Mouse (Mus musculus) testis, adult 2 months (tissue): ENCODE measurements at regions not wholly inside any gene's neighbourhood (a gene's known extent, or its start where the extent isn't known, plus 50 kb on each side); places are given as distances from the start of the nearest gene placed in this dataset.

Experiments used
- H3K27ac ChIP-seq: fragments of 200-500 bp; 2 replicates; pipeline ENCODE4 v1.5.1; 2012; ENCODE audit warnings: low read depth, low read length; ENCODE audit not compliant: control insufficient read depth, insufficient read depth
- H3K27me3 ChIP-seq: fragments of 200-500 bp; 2 replicates; pipeline ENCODE4 v1.6.1; 2012; ENCODE audit warnings: mild to moderate bottlenecking, low read length, moderate library complexity; ENCODE audit not compliant: control insufficient read depth, insufficient read depth
- H3K36me3 ChIP-seq: fragments of 200-500 bp; 2 replicates; pipeline ENCODE4 v1.6.1; 2012; ENCODE audit warnings: mild to moderate bottlenecking, low read length; ENCODE audit not compliant: control insufficient read depth, insufficient read depth
- H3K4me1 ChIP-seq: fragments of 200-500 bp; 2 replicates; pipeline ENCODE4 v1.6.1; 2012; ENCODE audit warnings: low read length; ENCODE audit not compliant: control insufficient read depth, insufficient read depth
- H3K4me3 ChIP-seq: fragments of 200-500 bp; 2 replicates; pipeline ENCODE4 v1.5.1; 2012; ENCODE audit warnings: low read depth, mild to moderate bottlenecking, low read length, moderate library complexity, mixed read lengths; ENCODE audit not compliant: control insufficient read depth
- CTCF ChIP-seq: fragments of 200-500 bp; IDR thresholded peaks from 2 replicates; pipeline ENCODE4 v1.5.1; 2012; ENCODE audit warnings: low read depth, mild to moderate bottlenecking, inconsistent platforms, low read length, moderate library complexity; ENCODE audit not compliant: control insufficient read depth, insufficient read depth, insufficient replicate concordance
- POLR2A ChIP-seq: fragments of 200-500 bp; IDR thresholded peaks from 2 replicates; pipeline ENCODE4 v1.6.1; 2012; ENCODE audit warnings: low read depth, mild to moderate bottlenecking, inconsistent platforms, low read length, moderate library complexity; ENCODE audit not compliant: control insufficient read depth

DNA sequence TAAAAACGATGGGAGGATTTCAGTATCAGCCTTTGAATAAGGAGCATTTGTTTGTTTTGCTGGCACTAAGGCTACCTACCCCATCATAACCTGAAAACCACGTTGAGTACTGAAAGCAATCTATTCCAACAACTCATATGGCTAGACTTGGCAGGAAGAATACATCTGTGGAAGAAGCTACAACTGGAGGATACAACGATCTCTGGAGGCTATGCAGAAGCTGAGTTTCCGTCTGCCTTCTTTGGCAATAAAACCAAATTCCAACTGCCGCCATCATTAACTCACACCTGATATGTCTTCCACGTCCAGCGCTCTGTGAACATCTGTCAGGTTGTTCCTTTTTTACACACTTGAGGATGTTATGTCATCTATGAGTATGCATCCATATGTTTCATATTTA lies 206.7 kb upstream of the Prkcq start:
- H3K4me1 ChIP-seq, result no peaks in the 10 kb centered on the region
- H3K4me3 ChIP-seq, result no peak overlapping the region
- H3K27ac ChIP-seq, result no peak overlapping the region
- TF ChIP-seq POLR2A (no peak), CTCF (no peak)
- no peaks in the 10 kb centered on the region for H3K36me3 ChIP-seq
- H3K27me3 ChIP-seq, result no peaks in the 10 kb centered on the region

DNA sequence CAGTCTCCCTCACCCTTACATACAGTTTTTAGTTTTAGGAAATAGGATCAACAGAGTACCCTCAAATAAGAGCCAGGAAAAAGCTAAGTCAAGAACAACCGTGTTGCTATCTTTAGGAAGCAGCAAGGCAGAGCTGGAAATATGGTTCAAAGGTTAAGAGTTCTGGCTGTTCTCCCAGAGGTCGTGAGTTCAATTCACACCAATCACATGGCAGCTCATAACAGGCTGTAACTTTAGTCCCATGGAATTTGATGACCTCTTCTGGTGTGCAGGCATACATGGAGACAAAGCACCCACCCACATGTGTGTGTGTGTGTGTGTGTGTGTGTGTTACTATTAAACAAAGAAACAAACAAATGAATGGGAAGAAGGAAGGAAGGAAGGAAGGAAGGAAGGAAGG lies 205.0 kb upstream of the Prkcq start:
- no peak for TF ChIP-seq CTCF
- TF ChIP-seq POLR2A, result no peak

DNA sequence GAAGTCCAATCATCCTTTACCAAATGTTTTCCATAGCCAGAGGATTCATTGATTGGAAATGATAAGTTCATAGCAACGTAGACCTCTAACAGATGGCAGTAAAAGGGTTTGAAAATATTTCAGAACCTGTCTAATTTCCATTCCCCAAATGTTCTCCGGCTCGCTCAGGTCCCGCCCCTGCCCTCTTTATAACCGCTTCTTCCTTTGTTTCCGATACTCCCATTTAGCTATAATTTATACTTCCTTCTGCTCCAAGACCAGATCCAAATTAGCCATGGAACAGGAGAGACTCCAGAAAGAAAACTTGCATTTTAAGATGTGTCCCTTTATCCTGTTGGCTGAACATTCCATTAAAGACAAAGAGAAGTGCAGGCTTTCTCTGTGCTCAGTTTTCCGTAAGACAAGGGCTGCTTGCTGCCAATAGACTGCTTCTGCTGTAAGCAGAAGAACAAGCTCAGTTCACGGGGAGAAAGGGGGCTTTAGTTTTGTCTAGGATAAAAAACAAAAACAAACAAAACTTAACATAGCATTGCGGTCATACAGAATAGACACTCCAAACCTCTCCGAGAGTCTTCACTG lies 202.7 kb upstream of the Prkcq start:
- Histone ChIP-seq H3K4me3 (no peak overlapping the region), H3K4me1 (no peaks in the 10 kb centered on the region), H3K36me3 (no peaks in the 10 kb centered on the region), H3K27me3 (no peaks in the 10 kb centered on the region), H3K27ac (no peak overlapping the region)
- TF ChIP-seq POLR2A (no peak), CTCF (no peak)

More for the DNA sequence above, 205.0 kb upstream of the Prkcq start:
- H3K27ac ChIP-seq, result no peak overlapping the region
- H3K36me3 ChIP-seq, result no peaks in the 10 kb centered on the region
- no peaks in the 10 kb centered on the region for H3K27me3 ChIP-seq
- H3K4me1 ChIP-seq, result no peaks in the 10 kb centered on the region
- no peak overlapping the region for H3K4me3 ChIP-seq

DNA sequence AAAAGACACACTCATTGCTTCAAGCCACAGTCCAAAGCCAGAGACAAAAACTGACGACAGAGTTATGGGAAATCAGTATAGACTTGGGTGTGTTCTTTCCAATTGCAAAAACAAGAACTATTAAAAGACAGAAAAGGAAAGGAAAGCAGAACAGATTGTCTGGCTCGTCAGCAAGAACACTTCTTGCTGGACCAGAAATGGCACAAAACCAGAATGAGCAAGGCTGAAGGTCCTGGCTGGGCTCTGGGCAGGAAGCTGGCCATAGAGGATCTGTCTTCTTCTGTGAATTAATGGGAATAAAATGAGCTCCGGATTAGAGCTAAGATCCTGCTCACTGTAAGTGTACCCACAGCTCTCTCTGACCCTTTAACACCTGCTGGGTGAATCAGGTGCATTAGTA lies 199.9 kb upstream of the Prkcq start:
- Histone ChIP-seq H3K36me3 (no peaks in the 10 kb centered on the region), H3K27ac (no peak overlapping the region), H3K4me3 (no peak overlapping the region), H3K4me1 (no peaks in the 10 kb centered on the region), H3K27me3 (no peaks in the 10 kb centered on the region)
- TF ChIP-seq CTCF (no peak), POLR2A (no peak)

DNA sequence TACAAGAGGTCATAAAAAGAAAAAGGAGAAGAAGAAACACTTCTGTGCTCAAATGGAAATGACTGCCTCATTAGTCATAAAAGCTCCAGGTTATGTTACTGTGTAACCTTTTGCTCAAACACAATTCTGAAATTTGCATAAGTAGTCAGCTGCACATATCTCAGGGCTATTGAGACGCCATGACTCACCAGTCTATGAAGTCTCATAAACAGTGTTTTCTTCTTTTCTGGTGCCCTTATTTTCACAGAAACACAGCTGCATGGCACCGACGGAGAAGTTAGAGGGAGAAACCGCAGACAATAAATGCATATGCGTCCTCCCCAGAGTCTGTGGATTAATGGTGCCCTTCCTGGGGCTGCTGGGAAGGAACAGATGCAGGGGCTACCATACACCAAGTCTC lies 193.1 kb upstream of the Prkcq start:
- TF ChIP-seq POLR2A (no peak), CTCF (no peak)
- Histone ChIP-seq H3K4me1 (no peaks in the 10 kb centered on the region), H3K4me3 (no peak overlapping the region), H3K36me3 (no peaks in the 10 kb centered on the region), H3K27me3 (no peaks in the 10 kb centered on the region), H3K27ac (no peak overlapping the region)

DNA sequence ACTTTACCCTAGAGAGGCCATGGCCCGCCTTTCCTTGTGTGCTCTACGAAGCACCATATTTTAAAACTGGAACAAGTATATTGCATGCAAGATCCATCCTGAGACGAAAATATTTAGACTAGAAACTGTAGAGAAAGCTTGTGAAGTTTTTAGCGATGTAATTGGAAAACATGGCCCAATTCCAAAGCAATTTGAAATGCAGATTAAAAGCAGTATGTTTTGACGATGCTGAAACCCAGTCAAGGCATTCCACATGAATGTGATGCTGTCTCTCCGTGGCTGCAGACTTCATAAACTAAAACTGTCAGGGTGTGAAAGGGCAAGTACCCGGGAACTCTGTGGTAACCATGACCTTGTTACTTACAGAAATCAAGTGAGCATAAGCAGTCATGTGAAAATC lies 185.8 kb upstream of the Prkcq start:
- TF ChIP-seq CTCF, result no peak

DNA sequence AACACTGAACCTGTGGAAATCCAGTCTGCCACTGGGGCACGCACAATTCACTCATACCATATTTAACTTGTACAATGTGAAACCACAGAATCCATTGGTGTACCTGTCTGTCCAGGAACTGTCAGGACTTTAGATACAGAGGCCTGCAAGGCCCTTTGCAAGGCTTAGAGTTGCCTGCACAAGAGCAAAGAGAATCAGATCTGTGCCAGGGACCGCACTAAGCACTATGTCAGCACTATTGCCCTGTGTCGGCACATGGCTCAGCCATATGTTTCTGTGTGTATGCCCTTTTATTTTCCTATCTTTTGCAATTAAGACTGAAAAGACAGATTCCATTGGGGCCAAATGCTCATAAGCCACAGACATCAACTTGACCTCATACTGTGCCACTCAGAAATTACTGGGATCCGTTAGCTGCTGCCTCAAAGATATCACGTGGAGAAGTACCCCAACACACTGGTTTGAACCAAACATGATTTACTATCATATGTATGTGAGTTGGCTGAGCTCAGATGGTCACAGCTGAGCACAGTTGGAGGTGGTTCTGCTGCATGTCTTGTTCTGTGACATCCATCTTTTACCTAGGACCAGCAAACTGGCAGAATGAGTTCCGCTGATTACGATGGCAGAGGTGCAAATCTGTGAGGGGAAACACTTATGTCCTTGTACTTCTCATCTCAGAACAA lies 181.7 kb upstream of the Prkcq start:
- TF ChIP-seq CTCF (no peak), POLR2A (no peak)
- no peaks in the 10 kb centered on the region for H3K36me3 ChIP-seq
- H3K27me3 ChIP-seq, result no peaks in the 10 kb centered on the region
- H3K4me1 ChIP-seq, result no peaks in the 10 kb centered on the region
- H3K27ac ChIP-seq, result no peak overlapping the region
- no peak overlapping the region for H3K4me3 ChIP-seq

More for the DNA sequence above, 185.8 kb upstream of the Prkcq start:
- H3K27ac ChIP-seq, result no peak overlapping the region
- H3K4me1 ChIP-seq, result no peaks in the 10 kb centered on the region
- no peaks in the 10 kb centered on the region for H3K27me3 ChIP-seq
- no peaks in the 10 kb centered on the region for H3K36me3 ChIP-seq
- H3K4me3 ChIP-seq, result no peak overlapping the region
